Comparison of ENCODE assay signal across 26 mouse cellular contexts in the genomic region with DNA sequence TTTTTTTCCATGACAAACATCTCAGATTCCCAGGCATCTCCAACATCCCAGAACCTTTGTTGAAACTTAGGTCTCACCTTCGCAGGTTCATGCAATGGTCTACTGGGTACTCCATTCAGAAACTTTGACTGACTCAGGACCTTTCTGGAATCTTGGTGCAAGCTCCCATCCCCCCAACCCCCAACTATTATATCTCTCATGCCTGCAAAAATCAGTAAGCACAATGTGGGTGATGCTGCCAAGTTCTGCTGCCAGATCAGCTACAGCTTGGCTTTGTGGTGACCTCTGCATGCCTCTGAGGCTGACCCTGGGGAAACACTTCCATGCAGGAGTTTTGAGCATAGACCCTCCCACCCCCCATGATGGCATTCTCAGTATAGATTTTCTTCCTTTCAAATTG. TPM values are rescaled to one million over a fixed set of nuclear protein-coding genes. Genes with fewer than 3 reads are reported as not detected.
"Had no signal": no experiment of that assay in that cellular context is flagged by ENCODE, and none has a peak within 500 bp of the region (broad histone marks: within the 10 kb centered on the region; RNA-seq: fewer than 3 reads in every experiment).

No protein-coding gene starts in this region.

- H3K9me3 ChIP-seq: forebrain, embryonic 15.5 days; hindbrain, embryonic 12.5 days; limb, embryonic 15.5 days; liver, embryonic 12.5 days had no signal

- H3K27ac ChIP-seq: forebrain, embryonic 15.5 days; gastrocnemius, adult 2 months; hindbrain, embryonic 10.5 days; hindbrain, embryonic 12.5 days; hindbrain, embryonic 14.5 days; layer of hippocampus, adult 2 months; left cerebral cortex, adult 2 months; limb, embryonic 13.5 days; limb, embryonic 15.5 days; liver, embryonic 12.5 days; liver, embryonic 14.5 days had no signal

- H3K4me3 ChIP-seq: forebrain, embryonic 15.5 days; gastrocnemius, adult 2 months; hindbrain, embryonic 10.5 days; hindbrain, embryonic 12.5 days; layer of hippocampus, adult 2 months; left cerebral cortex, adult 2 months; limb, embryonic 13.5 days; limb, embryonic 15.5 days; liver, embryonic 12.5 days had no signal

- ATAC-seq: forebrain, embryonic 15.5 days; forebrain, postnatal 0 days; hindbrain, embryonic 16.5 days; inflammation-experienced regulatory T-cells, adult 6 months; intestine, postnatal 0 days; liver, embryonic 12.5 days had no signal

- H3K9ac ChIP-seq: forebrain, embryonic 15.5 days; forebrain, postnatal 0 days; hindbrain, embryonic 12.5 days; hindbrain, embryonic 14.5 days; limb, embryonic 13.5 days; limb, embryonic 15.5 days; liver, embryonic 12.5 days; liver, embryonic 14.5 days had no signal

- H3K4me2 ChIP-seq: forebrain, embryonic 15.5 days; heart, embryonic 11.5 days; hindbrain, embryonic 12.5 days; hindbrain, embryonic 14.5 days; limb, embryonic 13.5 days; limb, embryonic 15.5 days; liver, embryonic 12.5 days had no signal

- H3K27me3 ChIP-seq: forebrain, embryonic 15.5 days; hindbrain, embryonic 12.5 days; limb, embryonic 13.5 days; limb, embryonic 15.5 days; liver, embryonic 12.5 days had no signal

- DNase-seq: forebrain, postnatal 0 days; gastrocnemius, adult 2 months; gastrocnemius, postnatal 10 days; gastrocnemius, postnatal 25 days; heart, postnatal 14 days; heart, postnatal 4 days; kidney, adult 18-20 months; kidney, adult 8-10 months; kidney, postnatal 10 days; kidney, postnatal 25 days; kidney, postnatal 4 days had no signal

- H3K4me1 ChIP-seq: forebrain, embryonic 15.5 days; hindbrain, embryonic 10.5 days; hindbrain, embryonic 12.5 days; liver, embryonic 12.5 days had no signal

- H3K36me3 ChIP-seq: forebrain, embryonic 15.5 days; hindbrain, embryonic 10.5 days; hindbrain, embryonic 12.5 days; limb, embryonic 13.5 days; limb, embryonic 15.5 days; liver, embryonic 12.5 days had no signal

RNA-seq across cellular contexts. Expression of a gene that starts 44.0 kb away (rescaled TPM):
- total RNA-seq: granulocyte monocyte progenitor cell, adult 5-6 weeks had no signal
